Mouse (Mus musculus) neutrophil, adult 65 days (primary cell): ENCODE measurements around the gene Klra17. TPM values are rescaled to one million over a fixed set of nuclear protein-coding genes. Genes with fewer than 3 reads are reported as not detected.

Experiments
- total RNA-seq: library from RNA; stranded (reverse); gene quantifications from 2 replicates; pipeline ENCODE4 v1.2.4, GENCODE M21; 2023

Gene Klra17
- total RNA-seq, result 74.9 and 80.8 TPM in 2 replicates

GRCm38 (mm10) chr6:129876549-129876948, at the start of gene Klra17:
Gene Klra17, minus strand, starts transcription at chr6:129876672.

GRCm38 (mm10) chr6:129917476-129917946, 41.0 kb upstream of the Klra17 start, which contains the start of gene Klra5:
Gene Klra5, minus strand, starts transcription at chr6:129917650.

GRCm38 (mm10) chr6:129862349-129862748, 14.1 kb downstream of the Klra17 start, which contains the start of gene Gm17631:
Gene Gm17631, plus strand, starts transcription at chr6:129862649.

GRCm38 (mm10) chr6:129784170-129784569, 92.3 kb downstream of the Klra17 start, which contains the start of gene Gm156:
Gene Gm156, minus strand, starts transcription at chr6:129784270.

Other genes with a start within 250 kb of the Klra17 start
- gene Klrc3, start 233.3 kb downstream of the Klra17 start, total RNA-seq, result not detected in 2 replicates
- not detected in 2 replicates for gene Klrc2, start 216.0 kb downstream of the Klra17 start, total RNA-seq
- gene Klrc1, start 197.7 kb downstream of the Klra17 start, total RNA-seq, result not detected in 2 replicates
- gene Klri1, start 159.5 kb downstream of the Klra17 start, total RNA-seq, result not detected in 2 replicates
- not detected in 2 replicates for gene Klri2, start 136.2 kb downstream of the Klra17 start, total RNA-seq
- gene Gm156, start 92.4 kb downstream of the Klra17 start, total RNA-seq, result not detected in 2 replicates
- not detected in 2 replicates for gene Gm17631, start 14.0 kb downstream of the Klra17 start, total RNA-seq
- not detected in 2 replicates for gene Klra5, start 41.0 kb upstream of the Klra17 start, total RNA-seq
- gene Klra6, start 150.3 kb upstream of the Klra17 start, total RNA-seq, result not detected in 2 replicates
- not detected in 2 replicates for gene Klra4, start 190.6 kb upstream of the Klra17 start, total RNA-seq